Mouse (Mus musculus) ES-E14 (cell line): Measurements from ENCODE around the gene Gabarapl1. TPM values are rescaled to one million over a fixed set of nuclear protein-coding genes. Genes with fewer than 3 reads are reported as not detected.
A peak's percentile ranks its signal among the peaks of the same experiment; 100 is the strongest.

Experiments used
- DNase-seq: peaks from one replicate; pipeline ENCODE4 v3.0.0-alpha.2; 2013; ENCODE audit warnings: low read depth, low spot score
- H3K27ac ChIP-seq: 2 replicates; pipeline ENCODE4 v1.5.1; 2012; ENCODE audit warnings: low read depth, mild to moderate bottlenecking, low read length, moderate library complexity, mixed read lengths; ENCODE audit not compliant: poor library complexity, insufficient read depth, severe bottlenecking
- H3K36me3 ChIP-seq: 2 replicates; pipeline ENCODE4 v1.6.1; 2012; ENCODE audit warnings: mild to moderate bottlenecking, low read length, moderate library complexity, mixed read lengths; ENCODE audit not compliant: control insufficient read depth, poor library complexity, insufficient read depth, severe bottlenecking
- H3K4me1 ChIP-seq, 2 experiments: fragments of 150-350 bp in 1 of 2; sonication (generic) in 1 of 2; 2 replicates each; pipeline ENCODE4 v1.6.1; 2012; ENCODE audit warnings: low read length in 2 of 2, mild to moderate bottlenecking in 1 of 2, mixed read lengths in 1 of 2; ENCODE audit not compliant: control insufficient read depth in 2 of 2, insufficient read depth in 2 of 2, poor library complexity in 1 of 2
- H3K4me3 ChIP-seq, 2 experiments: fragments of 150-350 bp in 1 of 2; sonication (generic) in 1 of 2; 2 replicates each; pipeline ENCODE4 v1.5.1; 2012; ENCODE audit warnings: low read length in 2 of 2, low read depth in 1 of 2, mild to moderate bottlenecking in 1 of 2, mixed read lengths in 1 of 2; ENCODE audit not compliant: insufficient read depth in 1 of 2, poor library complexity in 1 of 2, severe bottlenecking in 1 of 2
- H3K9ac ChIP-seq: 2 replicates; pipeline ENCODE4 v1.6.1; 2012; ENCODE audit warnings: low read depth, mild to moderate bottlenecking, low read length, mixed read lengths; ENCODE audit not compliant: poor library complexity, insufficient read depth, severe bottlenecking
- H3K9me3 ChIP-seq: fragments of 150-350 bp; sonication (generic); 2 replicates; pipeline ENCODE4 v1.6.1; 2012; ENCODE audit warnings: low read depth, mild to moderate bottlenecking, low read length; ENCODE audit not compliant: control insufficient read depth, insufficient read depth
- CHD2 ChIP-seq: IDR thresholded peaks from 2 replicates; pipeline ENCODE4 v1.6.1; 2014; ENCODE audit warnings: mild to moderate bottlenecking, low read depth, low read length, inconsistent platforms
- HCFC1 ChIP-seq: IDR thresholded peaks from 2 replicates; pipeline ENCODE4 v1.6.1; 2012; ENCODE audit warnings: low read length, inconsistent platforms, borderline replicate concordance; ENCODE audit not compliant: insufficient read depth
- MAFK ChIP-seq: IDR thresholded peaks from 2 replicates; pipeline ENCODE4 v1.6.1; 2014; ENCODE audit warnings: mild to moderate bottlenecking, low read depth, low read length, inconsistent platforms; ENCODE audit not compliant: insufficient read depth
- ZC3H11A ChIP-seq: IDR thresholded peaks from 2 replicates; pipeline ENCODE4 v1.6.1; 2012; ENCODE audit warnings: low read depth, mild to moderate bottlenecking, inconsistent platforms, low read length, borderline replicate concordance
- ZNF384 ChIP-seq: IDR thresholded peaks from 2 replicates; pipeline ENCODE4 v1.6.1; 2012; ENCODE audit warnings: low read depth, low read length, inconsistent platforms
- in situ Hi-C, 2 experiments: fragments of 600-800 bp; cut with MboI; formaldehyde crosslinking; loops; one replicate each; pipeline ENCODE4 v1.15.1; 2025; ENCODE audit warnings: low sequenced_read_pairs in 2 of 2, inconsistent platforms in 1 of 2; ENCODE audit not compliant: unreplicated experiment in 2 of 2
- total RNA-seq: library from RNA; depleted of rRNA; stranded (reverse); fragments of 300-350 nt; gene quantifications from 2 replicates; pipeline ENCODE4 v1.2.3, GENCODE M21; 2012

The Gabarapl1 gene
- total RNA-seq, 1 experiment = 25.6 TPM

GRCm38 (mm10) chr6:129530261-129530660 lies 2.7 kb upstream of the Gabarapl1 start:
- Histone ChIP-seq H3K9ac (no peak overlapping the region), H3K36me3 (no peaks in the 10 kb centered on the region), H3K4me3 (no peak overlapping the region), H3K27ac (no peak overlapping the region), H3K4me1 (peaks cover 0 to 3% of the 10 kb centered on the region in 2 experiments; a peak in 1 of 4 replicates), H3K9me3 (no peaks in the 10 kb centered on the region)
- DNase-seq = no peak
- TF ChIP-seq ZC3H11A = no peak
- TF ChIP-seq HCFC1 = no peak
- TF ChIP-seq CHD2 = no peak
- TF ChIP-seq ZNF384 = no peak
- TF ChIP-seq MAFK = no peak
- in situ Hi-C loops = no loop called here

- peak overlapping the region in 1 of 2 experiments; percentile 88; a peak in 2 of 4 replicates for H3K4me3 ChIP-seq
- in situ Hi-C loops = no loop called here
- DNase-seq = no peak
These were observed 411 bp upstream of the Gabarapl1 start for GRCm38 (mm10) chr6:129532556-129532941.

GRCm38 (mm10) chr6:129534057-129534456 lies 1.1 kb downstream of the Gabarapl1 start:
- no peak for DNase-seq
- H3K27ac ChIP-seq = no peak overlapping the region

More at GRCm38 (mm10) chr6:129532556-129532941, 411 bp upstream of the Gabarapl1 start:
- no peak for TF ChIP-seq CHD2
- TF ChIP-seq MAFK = no peak
- TF ChIP-seq HCFC1 = no peak
- TF ChIP-seq ZNF384 = no peak
- TF ChIP-seq ZC3H11A = no peak
- Histone ChIP-seq H3K4me1 (peaks cover 0 to 3% of the 10 kb centered on the region in 2 experiments; a peak in 1 of 4 replicates), H3K27ac (no peak overlapping the region), H3K36me3 (no peaks in the 10 kb centered on the region), H3K9ac (no peak overlapping the region), H3K9me3 (no peaks in the 10 kb centered on the region)

GRCm38 (mm10) chr6:129534627-129535190 lies 1.7 kb downstream of the Gabarapl1 start:
- H3K27ac ChIP-seq = no peak overlapping the region

More at GRCm38 (mm10) chr6:129534057-129534456, 1.1 kb downstream of the Gabarapl1 start:
- no peaks in the 10 kb centered on the region for H3K9me3 ChIP-seq
- H3K9ac ChIP-seq = no peak overlapping the region
- no peaks in the 10 kb centered on the region for H3K36me3 ChIP-seq
- in situ Hi-C loops = no loop called here
- TF ChIP-seq ZC3H11A = no peak
- 0 out of 2 replicates have a peak, but pooled peaks have one; percentile 5 for TF ChIP-seq ZNF384
- peak overlapping the region; percentile 88 to 95 for H3K4me3 ChIP-seq
- H3K4me1 ChIP-seq = peaks cover 0 to 3% of the 10 kb centered on the region in 2 experiments; a peak in 1 of 4 replicates

More at GRCm38 (mm10) chr6:129534627-129535190, 1.7 kb downstream of the Gabarapl1 start:
- Histone ChIP-seq H3K4me1 (peaks cover 0 to 3% of the 10 kb centered on the region in 2 experiments; a peak in 1 of 4 replicates), H3K9ac (no peak overlapping the region), H3K36me3 (no peaks in the 10 kb centered on the region), H3K9me3 (no peaks in the 10 kb centered on the region), H3K4me3 (no peak overlapping the region)
- no peak for DNase-seq
- in situ Hi-C loops = no loop called here
- TF ChIP-seq MAFK (no peak), HCFC1 (no peak), CHD2 (no peak), ZNF384 (no peak), ZC3H11A (no peak)
